Mouse (Mus musculus) midbrain, embryonic 13.5 days (tissue): ENCODE results near the gene Arfip1. TPM values are rescaled to one million over a fixed set of nuclear protein-coding genes. Genes with fewer than 3 reads are reported as not detected.

ENCODE experiments used
- ATAC-seq: fragments of 200-750 bp; cut with Nextera tagmentation; 2 replicates; pipeline ENCODE4 v1.8.0; 2017; ENCODE audit warnings: mild to moderate bottlenecking, moderate TSS enrichment, moderate library complexity
- H3K27ac ChIP-seq: fragments of 300-500 bp; sonication (generic); 2 replicates; pipeline ENCODE4 v1.5.1; 2015; ENCODE audit warnings: inconsistent platforms, mild to moderate bottlenecking, moderate library complexity
- H3K27me3 ChIP-seq: fragments of 300-500 bp; sonication (generic); 2 replicates; pipeline ENCODE4 v1.6.1; 2015; ENCODE audit warnings: mild to moderate bottlenecking, inconsistent platforms
- H3K36me3 ChIP-seq: fragments of 300-500 bp; sonication (generic); 2 replicates; pipeline ENCODE4 v1.6.1; 2015; ENCODE audit warnings: mild to moderate bottlenecking, inconsistent platforms
- H3K4me1 ChIP-seq: fragments of 300-500 bp; sonication (generic); replicated peaks from 2 replicates; pipeline ENCODE4 v1.6.1; 2015; ENCODE audit warnings: inconsistent platforms
- H3K4me2 ChIP-seq: fragments of 300-500 bp; sonication (generic); replicated peaks from 2 replicates; pipeline ENCODE4 v1.6.1; 2015; ENCODE audit warnings: moderate library complexity, mild to moderate bottlenecking, inconsistent platforms
- H3K4me3 ChIP-seq: fragments of 300-500 bp; sonication (generic); replicated peaks from 2 replicates; pipeline ENCODE4 v1.5.1; 2015; ENCODE audit warnings: mild to moderate bottlenecking, inconsistent platforms
- H3K9ac ChIP-seq: fragments of 300-500 bp; sonication (generic); replicated peaks from 2 replicates; pipeline ENCODE4 v1.6.1; 2015; ENCODE audit warnings: mild to moderate bottlenecking, inconsistent platforms
- H3K9me3 ChIP-seq: fragments of 300-500 bp; sonication (generic); 2 replicates; pipeline ENCODE4 v1.6.1; 2016; ENCODE audit warnings: mild to moderate bottlenecking, inconsistent platforms
- WGBS: fragments of 180-500 bp; shearing (Covaris S2); methylation state at CpG from one replicate; pipeline ENCODE4 v1.1.7; 2015; 5-methylcytosine and 5-hydroxymethylcytosine counted together
- polyA plus RNA-seq: library from polyadenylated mRNA; unstranded; fragments of >200 nt; fragmentation: Nextera tagmentation; extraction: Ambion mirVana; gene quantifications from 2 replicates; pipeline ENCODE4 v1.2.1, GENCODE M21; 2015

Gene Arfip1
- polyA plus RNA-seq, 1 experiment from 2014 or later: 23.4 TPM

GRCm38 (mm10) chr3:84481104-84481503 lies 101.3 kb downstream of the Arfip1 start:
- ATAC-seq: no peak

GRCm38 (mm10) chr3:84480006-84480897 lies 102.2 kb downstream of the Arfip1 start, which contains the start of gene Fhdc1:
Gene Fhdc1, minus strand, starts transcription at chr3:84480429.
- peak; percentile 86 for ATAC-seq

More at GRCm38 (mm10) chr3:84481104-84481503, 101.3 kb downstream of the Arfip1 start:
- Histone ChIP-seq H3K9me3 (no peaks in the 10 kb centered on the region), H3K27ac (no peak overlapping the region), H3K27me3 (peaks cover 57% of the 10 kb centered on the region), H3K36me3 (no peaks in the 10 kb centered on the region), H3K9ac (no peak overlapping the region), H3K4me2 (peak overlapping the region; percentile 99), H3K4me1 (peaks cover 29% of the 10 kb centered on the region), H3K4me3 (peak overlapping the region; percentile 72)
- WGBS: 2% methylated on average over 11 of the region's 11 CpGs

DNA sequence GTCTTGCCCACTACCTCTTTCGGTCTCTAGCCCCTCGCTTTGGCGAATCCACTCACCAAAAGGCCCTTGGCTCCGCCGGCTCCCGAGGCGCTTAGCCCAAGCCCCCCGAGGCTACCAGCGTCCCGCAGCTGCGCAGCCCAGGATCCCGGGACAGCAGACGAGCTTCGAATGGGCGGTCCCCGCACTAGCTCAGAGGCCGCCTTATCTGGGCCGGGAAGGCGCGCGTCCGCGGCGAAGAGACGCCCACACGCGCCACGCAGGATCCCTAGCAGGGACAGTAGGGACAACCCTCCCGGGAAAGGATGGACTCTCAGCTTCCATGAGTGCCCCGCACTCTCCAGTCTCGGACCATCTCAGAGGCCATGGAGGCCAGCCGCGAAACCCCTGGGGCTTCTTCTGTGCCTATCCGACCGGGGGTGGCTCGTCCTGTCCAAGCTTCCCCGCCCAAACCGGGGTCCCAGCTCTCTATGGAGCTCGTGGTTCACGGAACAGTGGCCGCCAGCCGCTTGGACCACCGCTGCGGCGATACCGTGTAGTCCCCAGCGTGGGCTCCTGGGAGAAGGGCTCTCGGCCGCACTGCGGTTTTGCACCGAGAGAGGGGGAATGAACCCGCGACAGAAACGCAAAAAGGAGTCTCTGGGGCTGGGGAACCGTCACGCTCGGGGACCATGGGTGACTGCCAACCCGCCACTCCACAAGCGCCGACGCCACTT lies 103.0 kb downstream of the Arfip1 start:
- under 1% methylated on average over 61 of the region's 61 CpGs for WGBS
- no peak overlapping the region for H3K27ac ChIP-seq
- peak overlapping the region; percentile 99 for H3K4me2 ChIP-seq
- peaks cover 66% of the 10 kb centered on the region for H3K27me3 ChIP-seq
- H3K9ac ChIP-seq: peak overlapping the region; percentile 79
- peak; percentile 53 for ATAC-seq
- H3K4me1 ChIP-seq: peaks cover 29% of the 10 kb centered on the region
- no peaks in the 10 kb centered on the region for H3K9me3 ChIP-seq
- no peaks in the 10 kb centered on the region for H3K36me3 ChIP-seq
- H3K4me3 ChIP-seq: peak overlapping the region; percentile 72

More at GRCm38 (mm10) chr3:84480006-84480897, 102.2 kb downstream of the Arfip1 start, which contains the start of gene Fhdc1:
- H3K4me1 ChIP-seq: peaks cover 29% of the 10 kb centered on the region
- peaks cover 62% of the 10 kb centered on the region for H3K27me3 ChIP-seq
- H3K9ac ChIP-seq: peak within 1 kb of the TSS; percentile 79
- WGBS: under 1% methylated on average over 82 of the region's 82 CpGs
- peak within 1 kb of the TSS; percentile 72 for H3K4me3 ChIP-seq
- H3K27ac ChIP-seq: peak within 1 kb of the TSS; percentile 44; the same call in 1 of the 2 replicates
- H3K9me3 ChIP-seq: no peaks in the 10 kb centered on the region
- H3K36me3 ChIP-seq: no peaks in the 10 kb centered on the region
- H3K4me2 ChIP-seq: peak within 1 kb of the TSS; percentile 99

DNA sequence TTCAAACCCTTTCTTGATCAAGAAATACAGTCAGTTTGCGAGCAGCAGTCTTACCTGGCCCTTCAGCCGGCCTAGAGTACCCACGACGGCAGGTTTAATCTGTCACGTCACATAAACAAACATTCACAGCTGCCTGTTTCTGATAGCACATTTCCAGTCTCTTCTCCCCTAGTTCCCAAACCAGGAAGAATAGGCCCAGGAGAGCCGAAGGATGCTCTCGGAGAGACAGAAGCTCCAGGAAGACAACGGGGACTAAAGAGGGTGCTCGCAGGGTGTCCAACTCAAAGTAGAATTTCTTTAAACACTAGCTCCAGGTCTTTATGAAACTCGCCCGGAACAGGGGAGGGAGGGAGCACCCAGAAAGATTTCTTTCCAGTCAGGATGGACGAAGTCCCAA lies 103.5 kb downstream of the Arfip1 start:
- Histone ChIP-seq H3K4me3 (peak overlapping the region; percentile 72), H3K27me3 (peaks cover 66% of the 10 kb centered on the region), H3K4me2 (peak overlapping the region; percentile 99), H3K27ac (no peak overlapping the region), H3K36me3 (no peaks in the 10 kb centered on the region), H3K9ac (peak overlapping the region; percentile 79; the same call in 1 of the 2 replicates), H3K9me3 (no peaks in the 10 kb centered on the region), H3K4me1 (peaks cover 29% of the 10 kb centered on the region)
- no peak for ATAC-seq
- WGBS: 2% methylated on average over 12 of the region's 12 CpGs

GRCm38 (mm10) chr3:84478195-84478594 lies 104.2 kb downstream of the Arfip1 start:
- Histone ChIP-seq H3K9ac (no peak overlapping the region), H3K9me3 (no peaks in the 10 kb centered on the region), H3K4me2 (peak overlapping the region; percentile 99), H3K27me3 (peaks cover 66% of the 10 kb centered on the region), H3K36me3 (no peaks in the 10 kb centered on the region), H3K4me1 (peaks cover 32% of the 10 kb centered on the region), H3K4me3 (peak overlapping the region; percentile 72; the same call in 1 of the 2 replicates), H3K27ac (no peak overlapping the region)
- ATAC-seq: no peak
- 6% methylated on average over 7 of the region's 7 CpGs for WGBS

- Histone ChIP-seq H3K4me1 (peaks cover 36% of the 10 kb centered on the region), H3K4me2 (no peak overlapping the region), H3K27me3 (peaks cover 59% of the 10 kb centered on the region), H3K9me3 (no peaks in the 10 kb centered on the region), H3K27ac (no peak overlapping the region), H3K9ac (no peak overlapping the region), H3K36me3 (no peaks in the 10 kb centered on the region), H3K4me3 (no peak overlapping the region)
- 97% methylated on average over 1 of the region's 1 CpGs for WGBS
- no peak for ATAC-seq
Observed at GRCm38 (mm10) chr3:84477498-84477897, 104.9 kb downstream of the Arfip1 start.

GRCm38 (mm10) chr3:84474981-84475775 lies 107.2 kb downstream of the Arfip1 start:
- Histone ChIP-seq H3K27ac (no peak overlapping the region), H3K4me3 (no peak overlapping the region), H3K36me3 (no peaks in the 10 kb centered on the region), H3K9ac (no peak overlapping the region), H3K27me3 (peaks cover 39% of the 10 kb centered on the region), H3K9me3 (no peaks in the 10 kb centered on the region), H3K4me1 (peaks cover 33% of the 10 kb centered on the region), H3K4me2 (no peak overlapping the region)
- ATAC-seq: no peak
- WGBS: 91% methylated on average over 12 of the region's 12 CpGs

DNA sequence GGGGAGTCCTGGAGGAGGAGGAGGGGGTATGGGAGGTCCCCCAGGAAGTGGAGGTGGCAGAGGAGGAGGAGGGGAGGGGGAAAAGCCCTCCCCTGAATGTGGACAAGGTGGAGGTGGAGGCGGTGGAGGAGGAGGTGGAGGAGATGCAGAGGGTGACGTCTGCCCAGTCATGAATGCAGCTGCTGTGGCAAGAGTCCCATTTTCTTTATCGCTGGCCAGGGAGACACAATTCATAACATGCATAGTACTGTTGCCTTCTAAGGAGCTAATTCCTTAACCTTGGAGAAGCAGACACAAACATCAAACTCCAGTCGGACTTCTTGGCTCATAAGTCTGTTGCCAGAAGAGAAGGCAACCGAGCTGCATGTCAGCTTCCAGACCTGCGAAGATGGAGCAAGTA lies 108.0 kb downstream of the Arfip1 start:
- Histone ChIP-seq H3K27ac (no peak overlapping the region), H3K4me2 (no peak overlapping the region), H3K9ac (no peak overlapping the region), H3K4me3 (no peak overlapping the region), H3K9me3 (no peaks in the 10 kb centered on the region), H3K27me3 (peaks cover 39% of the 10 kb centered on the region), H3K36me3 (no peaks in the 10 kb centered on the region), H3K4me1 (peaks cover 26% of the 10 kb centered on the region)
- 92% methylated on average over 6 of the region's 6 CpGs for WGBS
- ATAC-seq: no peak

- Histone ChIP-seq H3K27ac (no peak overlapping the region), H3K4me2 (no peak overlapping the region), H3K4me3 (no peak overlapping the region), H3K27me3 (peaks cover 26% of the 10 kb centered on the region), H3K36me3 (no peaks in the 10 kb centered on the region), H3K4me1 (peaks cover 17% of the 10 kb centered on the region), H3K9ac (no peak overlapping the region), H3K9me3 (no peaks in the 10 kb centered on the region)
- 79% methylated on average over 5 of the region's 5 CpGs for WGBS
- ATAC-seq: no peak
Observed at GRCm38 (mm10) chr3:84472955-84473354, 109.5 kb downstream of the Arfip1 start.

GRCm38 (mm10) chr3:84472527-84472926 lies 109.9 kb downstream of the Arfip1 start:
- WGBS: 47% methylated on average over 3 of the region's 3 CpGs
- Histone ChIP-seq H3K4me1 (peaks cover 18% of the 10 kb centered on the region), H3K27ac (no peak overlapping the region), H3K36me3 (no peaks in the 10 kb centered on the region), H3K9me3 (no peaks in the 10 kb centered on the region), H3K4me3 (no peak overlapping the region), H3K27me3 (peaks cover 21% of the 10 kb centered on the region), H3K4me2 (no peak overlapping the region), H3K9ac (no peak overlapping the region)
- no peak for ATAC-seq

GRCm38 (mm10) chr3:84471146-84471545 lies 111.3 kb downstream of the Arfip1 start:
- Histone ChIP-seq H3K9me3 (no peaks in the 10 kb centered on the region), H3K27ac (no peak overlapping the region), H3K36me3 (no peaks in the 10 kb centered on the region), H3K9ac (no peak overlapping the region), H3K4me3 (no peak overlapping the region), H3K4me1 (peaks cover 20% of the 10 kb centered on the region), H3K27me3 (peaks cover 9% of the 10 kb centered on the region; the same call in 1 of the 2 replicates), H3K4me2 (no peak overlapping the region)
- ATAC-seq: no peak
- WGBS: 89% methylated on average over 4 of the region's 4 CpGs
